Mouse (Mus musculus) adrenal gland, postnatal 0 days (tissue): ENCODE data around the gene Ifnz. TPM values are rescaled to one million over a fixed set of nuclear protein-coding genes. Genes with fewer than 3 reads are reported as not detected.

Experiments
- polyA plus RNA-seq: library from polyadenylated mRNA; unstranded; fragments of >200 nt; fragmentation: Nextera tagmentation; extraction: Ambion mirVana; gene quantifications from 2 replicates; pipeline ENCODE4 v1.2.1, GENCODE M21; 2015

Gene Ifnz
- not detected in 2 replicates for polyA plus RNA-seq

GRCm38 (mm10) chr4:88781831-88782230 is at the start of gene Ifnz:
Gene Ifnz, plus strand, starts transcription at chr4:88782131.

GRCm38 (mm10) chr4:88754818-88755340 is 27.1 kb upstream of the Ifnz start, which contains the start of gene Gm13271:
Gene Gm13271, plus strand, starts transcription at chr4:88754868.

DNA sequence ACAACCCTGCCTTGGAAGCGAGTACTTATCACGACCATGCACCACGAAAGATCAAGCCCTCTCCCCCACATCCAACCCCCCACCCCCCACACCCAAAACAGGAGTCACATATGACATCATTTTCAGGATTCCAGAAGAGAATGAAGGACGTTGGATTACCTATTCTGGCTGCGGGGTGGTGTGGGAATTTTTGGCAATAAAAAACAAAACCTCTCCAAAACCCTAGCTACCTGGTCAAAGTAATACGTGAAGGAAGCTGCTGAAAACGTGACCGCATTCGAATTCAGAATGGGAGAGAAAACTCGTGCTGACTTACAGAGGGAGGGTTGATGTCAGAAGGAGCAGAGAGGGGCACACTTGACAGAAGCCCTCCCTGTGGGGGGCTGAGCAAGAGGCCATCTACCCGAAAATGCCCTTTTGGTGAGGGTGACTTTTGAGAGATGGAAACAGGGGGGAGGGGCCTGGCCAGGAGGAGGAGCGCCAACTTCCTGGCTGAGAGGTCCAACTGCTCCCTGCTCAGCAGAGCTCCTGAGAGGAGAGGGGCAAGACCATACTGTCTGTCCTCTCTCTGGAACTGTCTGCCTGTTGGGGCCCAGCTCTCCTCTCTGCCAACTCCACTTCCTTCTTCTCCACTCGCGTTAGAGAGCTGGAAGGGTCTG is 22.2 kb upstream of the Ifnz start, which contains the start of gene Gm13283:
Gene Gm13283, plus strand, starts transcription at position 510 of the 659 bp plus-strand sequence.

GRCm38 (mm10) chr4:88773534-88773933 is 8.4 kb upstream of the Ifnz start, which contains the start of gene Gm13290:
Gene Gm13290, plus strand, starts transcription at chr4:88773834.

DNA sequence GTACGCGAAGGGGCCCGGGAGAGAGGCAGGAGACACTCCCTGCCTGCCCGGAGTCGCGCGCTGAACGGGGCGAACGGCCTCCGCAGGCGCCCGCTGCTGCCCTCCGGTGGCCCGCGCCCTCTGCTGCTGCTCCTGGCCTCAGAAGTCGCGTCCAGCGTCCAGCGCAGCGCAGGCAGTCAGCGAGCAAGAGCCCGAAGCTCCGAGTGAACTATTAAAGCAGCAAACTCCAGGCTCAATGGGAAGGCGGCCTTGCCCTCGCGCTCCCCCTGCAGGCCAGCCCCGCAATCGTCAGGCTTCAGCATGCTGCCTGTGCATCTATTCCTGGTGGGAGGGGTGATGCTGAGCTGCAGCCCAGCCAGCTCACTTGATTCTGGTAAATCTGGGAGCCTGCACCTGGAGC is 5.3 kb upstream of the Ifnz start, which contains the start of gene Gm13289:
Gene Gm13289, plus strand, starts transcription at position 301 of the 400 bp plus-strand sequence.

GRCm38 (mm10) chr4:88779550-88779949 is 2.4 kb upstream of the Ifnz start, which contains the start of gene Gm13272:
Gene Gm13272, plus strand, starts transcription at chr4:88779850.

GRCm38 (mm10) chr4:88785409-88785808 is 3.5 kb downstream of the Ifnz start, which contains the start of gene Gm13276:
Gene Gm13276, plus strand, starts transcription at chr4:88785709.

GRCm38 (mm10) chr4:88788402-88788801 is 6.5 kb downstream of the Ifnz start, which contains the start of gene Gm13277:
Gene Gm13277, plus strand, starts transcription at chr4:88788632.

DNA sequence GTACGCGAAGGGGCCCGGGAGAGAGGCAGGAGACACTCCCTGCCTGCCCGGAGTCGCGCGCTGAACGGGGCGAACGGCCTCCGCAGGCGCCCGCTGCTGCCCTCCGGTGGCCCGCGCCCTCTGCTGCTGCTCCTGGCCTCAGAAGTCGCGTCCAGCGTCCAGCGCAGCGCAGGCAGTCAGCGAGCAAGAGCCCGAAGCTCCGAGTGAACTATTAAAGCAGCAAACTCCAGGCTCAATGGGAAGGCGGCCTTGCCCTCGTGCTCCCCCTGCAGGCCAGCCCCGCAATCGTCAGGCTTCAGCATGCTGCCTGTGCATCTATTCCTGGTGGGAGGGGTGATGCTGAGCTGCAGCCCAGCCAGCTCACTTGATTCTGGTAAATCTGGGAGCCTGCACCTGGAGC is 9.3 kb downstream of the Ifnz start, which contains the start of gene Gm13278:
Gene Gm13278, plus strand, starts transcription at position 301 of the 400 bp plus-strand sequence.

GRCm38 (mm10) chr4:88793936-88794675 is 12.2 kb downstream of the Ifnz start, which contains the start of gene Gm13275:
Gene Gm13275, plus strand, starts transcription at chr4:88794487.

DNA sequence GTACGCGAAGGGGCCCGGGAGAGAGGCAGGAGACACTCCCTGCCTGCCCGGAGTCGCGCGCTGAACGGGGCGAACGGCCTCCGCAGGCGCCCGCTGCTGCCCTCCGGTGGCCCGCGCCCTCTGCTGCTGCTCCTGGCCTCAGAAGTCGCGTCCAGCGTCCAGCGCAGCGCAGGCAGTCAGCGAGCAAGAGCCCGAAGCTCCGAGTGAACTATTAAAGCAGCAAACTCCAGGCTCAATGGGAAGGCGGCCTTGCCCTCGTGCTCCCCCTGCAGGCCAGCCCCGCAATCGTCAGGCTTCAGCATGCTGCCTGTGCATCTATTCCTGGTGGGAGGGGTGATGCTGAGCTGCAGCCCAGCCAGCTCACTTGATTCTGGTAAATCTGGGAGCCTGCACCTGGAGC is 15.2 kb downstream of the Ifnz start, which contains the start of gene Gm13279:
Gene Gm13279, plus strand, starts transcription at position 301 of the 400 bp plus-strand sequence.

DNA sequence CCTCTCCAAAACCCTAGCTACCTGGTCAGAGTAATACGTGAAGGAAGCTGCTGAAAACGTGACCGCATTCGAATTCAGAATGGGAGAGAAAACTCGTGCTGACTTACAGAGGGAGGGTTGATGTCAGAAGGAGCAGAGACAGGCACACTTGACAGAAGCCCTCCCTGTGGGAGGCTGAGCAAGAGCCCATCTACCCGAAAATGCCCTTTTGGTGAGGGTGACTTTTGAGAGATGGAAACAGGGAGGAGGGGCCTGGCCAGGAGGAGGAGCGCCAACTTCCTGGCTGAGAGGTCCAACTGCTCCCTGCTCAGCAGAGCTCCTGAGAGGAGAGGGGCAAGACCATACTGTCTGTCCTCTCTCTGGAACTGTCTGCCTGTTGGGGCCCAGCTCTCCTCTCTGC is 17.4 kb downstream of the Ifnz start, which contains the start of gene Gm13285:
Gene Gm13285, plus strand, starts transcription at position 301 of the 400 bp plus-strand sequence.

DNA sequence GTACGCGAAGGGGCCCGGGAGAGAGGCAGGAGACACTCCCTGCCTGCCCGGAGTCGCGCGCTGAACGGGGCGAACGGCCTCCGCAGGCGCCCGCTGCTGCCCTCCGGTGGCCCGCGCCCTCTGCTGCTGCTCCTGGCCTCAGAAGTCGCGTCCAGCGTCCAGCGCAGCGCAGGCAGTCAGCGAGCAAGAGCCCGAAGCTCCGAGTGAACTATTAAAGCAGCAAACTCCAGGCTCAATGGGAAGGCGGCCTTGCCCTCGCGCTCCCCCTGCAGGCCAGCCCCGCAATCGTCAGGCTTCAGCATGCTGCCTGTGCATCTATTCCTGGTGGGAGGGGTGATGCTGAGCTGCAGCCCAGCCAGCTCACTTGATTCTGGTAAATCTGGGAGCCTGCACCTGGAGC is 21.0 kb downstream of the Ifnz start, which contains the start of gene Gm13287:
Gene Gm13287, plus strand, starts transcription at position 301 of the 400 bp plus-strand sequence.

DNA sequence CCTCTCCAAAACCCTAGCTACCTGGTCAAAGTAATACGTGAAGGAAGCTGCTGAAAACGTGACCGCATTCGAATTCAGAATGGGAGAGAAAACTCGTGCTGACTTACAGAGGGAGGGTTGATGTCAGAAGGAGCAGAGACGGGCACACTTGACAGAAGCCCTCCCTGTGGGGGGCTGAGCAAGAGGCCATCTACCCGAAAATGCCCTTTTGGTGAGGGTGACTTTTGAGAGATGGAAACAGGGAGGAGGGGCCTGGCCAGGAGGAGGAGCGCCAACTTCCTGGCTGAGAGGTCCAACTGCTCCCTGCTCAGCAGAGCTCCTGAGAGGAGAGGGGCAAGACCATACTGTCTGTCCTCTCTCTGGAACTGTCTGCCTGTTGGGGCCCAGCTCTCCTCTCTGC is 23.3 kb downstream of the Ifnz start, which contains the start of gene Gm13288:
Gene Gm13288, plus strand, starts transcription at position 301 of the 400 bp plus-strand sequence.

GRCm38 (mm10) chr4:88815928-88816327 is 34.0 kb downstream of the Ifnz start, which contains the start of gene Ifna7:
Gene Ifna7, plus strand, starts transcription at chr4:88816228.

DNA sequence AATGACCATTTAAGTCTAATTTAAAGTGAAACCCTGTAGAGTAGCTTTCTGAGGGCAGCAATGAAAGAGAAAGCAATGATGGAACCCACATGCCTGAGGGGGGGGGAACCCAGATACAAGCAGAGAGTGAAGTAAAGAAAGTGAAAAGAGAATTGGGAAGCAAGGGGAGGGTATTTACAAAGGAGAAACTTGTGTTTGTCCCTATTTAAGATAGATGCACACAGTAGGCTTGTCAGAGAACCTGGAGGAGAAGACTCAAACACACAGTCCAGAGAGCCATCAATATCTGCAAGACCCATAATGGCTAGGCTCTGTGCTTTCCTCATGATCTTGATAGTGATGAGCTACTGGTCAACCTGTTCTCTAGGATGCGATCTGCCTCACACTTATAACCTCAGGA is 37.7 kb downstream of the Ifnz start, which contains the start of gene Ifna11:
Gene Ifna11, plus strand, starts transcription at position 301 of the 400 bp plus-strand sequence.

GRCm38 (mm10) chr4:88827116-88827515 is 45.2 kb downstream of the Ifnz start, which contains the start of gene Ifna6:
Gene Ifna6, plus strand, starts transcription at chr4:88827416.

Other genes with a start within 250 kb of the Ifnz start
- not detected in 2 replicates for gene Ifna15, start 223.9 kb upstream of the Ifnz start, polyA plus RNA-seq
- gene Ifna14, start 210.3 kb upstream of the Ifnz start, polyA plus RNA-seq, result not detected in 2 replicates
- gene Ifna9, start 189.7 kb upstream of the Ifnz start, polyA plus RNA-seq, result not detected in 2 replicates
- not detected in 2 replicates for gene Ifna12, start 178.8 kb upstream of the Ifnz start, polyA plus RNA-seq
- gene C87499, start 147.7 kb upstream of the Ifnz start, polyA plus RNA-seq, result not detected in 2 replicates
- gene Ifna13, start 137.7 kb upstream of the Ifnz start, polyA plus RNA-seq, result not detected in 2 replicates
- gene Ifna16, start 105.2 kb upstream of the Ifnz start, polyA plus RNA-seq, result not detected in 2 replicates
- not detected in 2 replicates for gene Ifna2, start 98.2 kb upstream of the Ifnz start, polyA plus RNA-seq
- gene Ifnab, start 90.8 kb upstream of the Ifnz start, polyA plus RNA-seq, result not detected in 2 replicates
- gene Gm26566, start 60.3 kb upstream of the Ifnz start, polyA plus RNA-seq, result 0.43 and 0.80 TPM in 2 replicates
- 46.9 and 55.5 TPM in 2 replicates for gene Klhl9, start 59.7 kb upstream of the Ifnz start, polyA plus RNA-seq
- gene Gm13271, start 27.3 kb upstream of the Ifnz start, polyA plus RNA-seq, result not detected in 2 replicates
- 0.28 TPM in 1 of 2 replicates, not detected in the other for gene Gm13283, start 22.0 kb upstream of the Ifnz start, polyA plus RNA-seq
- 0.35 TPM in 1 of 2 replicates, not detected in the other for gene Gm13290, start 8.3 kb upstream of the Ifnz start, polyA plus RNA-seq
- not detected in 2 replicates for gene Gm13289, start 5.2 kb upstream of the Ifnz start, polyA plus RNA-seq
- gene Gm13272, start 2.3 kb upstream of the Ifnz start, polyA plus RNA-seq, result not detected in 2 replicates
- not detected in 2 replicates for gene Gm13276, start 3.6 kb downstream of the Ifnz start, polyA plus RNA-seq
- not detected in 2 replicates for gene Gm13277, start 6.5 kb downstream of the Ifnz start, polyA plus RNA-seq
- not detected in 2 replicates for gene Gm13278, start 9.4 kb downstream of the Ifnz start, polyA plus RNA-seq
- gene Gm13275, start 12.4 kb downstream of the Ifnz start, polyA plus RNA-seq, result not detected in 2 replicates
- gene Gm13279, start 15.3 kb downstream of the Ifnz start, polyA plus RNA-seq, result not detected in 2 replicates
- 0.70 and 1.2 TPM in 2 replicates for gene Gm13285, start 17.5 kb downstream of the Ifnz start, polyA plus RNA-seq
- not detected in 2 replicates for gene Gm13287, start 21.1 kb downstream of the Ifnz start, polyA plus RNA-seq
- gene Gm13288, start 23.4 kb downstream of the Ifnz start, polyA plus RNA-seq, result not detected in 2 replicates
- not detected in 2 replicates for gene Ifna7, start 34.1 kb downstream of the Ifnz start, polyA plus RNA-seq
- gene Ifna11, start 37.8 kb downstream of the Ifnz start, polyA plus RNA-seq, result not detected in 2 replicates
- not detected in 2 replicates for gene Ifna6, start 45.3 kb downstream of the Ifnz start, polyA plus RNA-seq
- gene Ifna5, start 53.4 kb downstream of the Ifnz start, polyA plus RNA-seq, result not detected in 2 replicates
- gene Ifna4, start 59.7 kb downstream of the Ifnz start, polyA plus RNA-seq, result not detected in 2 replicates
- not detected in 2 replicates for gene Ifna1, start 68.0 kb downstream of the Ifnz start, polyA plus RNA-seq
- not detected in 2 replicates for gene Ifne, start 98.1 kb downstream of the Ifnz start, polyA plus RNA-seq